Mouse (Mus musculus) thymus, postnatal 36 days (tissue): Measurements from ENCODE around the gene Spcs2.

Experiments used
- DNase-seq, 2 experiments: peaks; one replicate each; pipeline ENCODE4 v3.0.0; 2022; ENCODE audit warnings: mixed read lengths in 2 of 2

The Spcs2 gene

DNA sequence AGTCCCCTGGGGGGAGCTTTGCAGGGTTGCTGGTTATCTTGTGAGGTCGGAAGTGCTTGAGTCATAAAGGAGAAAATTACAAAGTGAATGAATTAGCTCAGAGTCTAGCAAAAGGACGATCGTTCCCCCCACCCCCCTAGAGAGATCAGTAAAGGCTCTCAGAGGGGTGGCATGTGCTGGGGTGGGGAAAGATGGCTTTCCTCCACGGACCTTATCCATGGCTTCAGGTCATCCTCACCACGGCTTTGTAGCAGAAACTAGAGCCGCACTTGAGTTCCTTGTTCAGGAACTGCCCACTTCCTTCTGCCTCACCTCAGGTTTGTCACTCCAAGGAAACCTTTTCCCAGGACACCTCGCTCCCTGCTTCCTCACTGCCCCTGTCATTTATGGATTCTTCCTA, at the start of gene Spcs2:
Spcs2 (minus strand) TSS at position 101 of the 400 bp plus-strand sequence.
- no peak for DNase-seq

- DNase-seq = peak; percentile 73 to 88
Measured at GRCm38 (mm10) chr7:99911038-99911437, 47.8 kb upstream of the Spcs2 start.

DNA sequence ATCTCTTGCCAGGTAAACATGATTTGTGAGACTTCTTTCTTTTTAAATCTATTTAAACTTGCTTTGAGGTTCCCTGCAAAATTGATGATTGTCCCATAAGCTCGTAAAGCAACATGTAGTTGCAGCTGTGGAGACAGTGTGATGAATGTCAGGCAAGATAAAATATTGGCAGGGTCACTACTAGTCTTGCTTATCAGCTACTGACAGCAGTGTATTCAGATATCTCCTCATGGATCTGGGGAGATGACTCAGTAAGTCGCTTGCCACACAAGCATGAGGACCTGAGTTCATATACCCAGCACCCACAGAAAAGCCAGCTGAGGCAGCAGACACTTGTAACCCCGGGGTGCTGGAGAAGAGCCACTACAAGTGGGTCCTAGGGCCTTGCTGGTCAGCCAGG, 44.2 kb upstream of the Spcs2 start:
- no peak for DNase-seq

DNA sequence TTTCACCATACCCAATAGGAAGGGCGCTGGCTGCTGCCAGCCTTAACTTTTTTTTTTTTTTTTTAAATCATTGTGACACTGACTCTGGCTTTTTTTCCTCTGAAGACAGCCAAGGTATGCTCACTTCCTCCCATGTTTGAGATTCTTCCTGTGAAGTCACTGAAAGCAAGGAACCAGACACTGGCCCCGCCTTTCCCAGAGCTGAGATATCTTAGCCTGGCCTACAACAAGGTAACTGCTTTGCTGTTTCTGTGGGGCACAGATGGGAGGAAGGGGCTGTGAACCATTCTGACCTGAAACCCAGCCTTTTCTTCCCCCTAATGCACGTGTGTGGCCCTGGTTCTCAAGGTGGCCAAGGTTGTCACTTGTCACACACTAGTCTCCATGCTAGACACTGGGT, 43.1 kb upstream of the Spcs2 start:
- peak; percentile 49 to 63 for DNase-seq

DNA sequence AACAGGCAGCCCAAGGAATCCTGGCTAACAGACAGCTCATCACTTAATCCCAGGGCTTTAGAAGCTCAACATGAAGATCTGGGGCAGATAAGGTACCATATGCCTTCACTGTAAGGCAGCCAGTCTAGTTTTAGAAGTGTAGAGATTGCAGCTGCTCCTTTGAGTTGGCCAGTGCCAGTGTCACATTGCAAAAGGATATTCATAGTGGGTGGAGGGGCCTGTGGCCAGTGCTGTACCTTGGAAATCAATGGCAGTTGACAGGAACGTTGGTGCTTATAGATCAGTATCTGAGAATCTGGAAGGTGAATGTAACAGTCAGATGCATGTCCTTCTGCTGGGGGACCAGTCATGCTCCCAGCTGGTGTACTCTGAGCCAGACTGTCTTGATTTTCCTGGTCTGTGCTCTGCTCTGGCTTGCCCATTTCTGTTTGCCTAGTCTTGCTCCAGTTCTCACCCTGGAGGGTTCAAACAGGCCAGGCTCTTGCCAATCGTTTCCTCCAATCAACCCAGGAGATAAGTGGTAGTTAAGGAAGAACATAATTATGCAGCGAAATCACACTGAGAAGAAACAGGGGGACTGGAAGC, 41.3 kb upstream of the Spcs2 start:
- no peak for DNase-seq

GRCm38 (mm10) chr7:99902918-99903665, 39.8 kb upstream of the Spcs2 start:
- DNase-seq = peak; percentile 43 to 57

DNA sequence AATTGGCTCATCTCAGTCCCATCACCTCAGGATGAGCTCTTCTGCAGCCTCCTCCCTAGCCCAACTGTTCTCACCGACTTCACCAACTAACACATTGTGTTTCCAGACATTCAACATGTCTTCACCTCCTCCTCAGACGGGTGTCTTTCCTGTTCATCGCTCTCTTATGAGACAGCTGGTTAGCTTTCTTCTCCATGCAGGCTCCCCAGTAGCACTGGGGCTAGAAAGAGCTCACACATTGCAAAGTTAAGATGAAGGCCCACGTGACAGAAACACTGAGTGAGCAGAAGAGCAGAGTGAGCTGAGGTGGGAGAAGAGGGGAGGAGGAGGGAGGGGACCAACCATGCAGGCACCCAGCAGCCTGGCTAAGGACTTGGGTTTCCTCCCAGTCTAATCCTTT, 38.9 kb upstream of the Spcs2 start:
- peak; percentile 62 to 73 for DNase-seq

GRCm38 (mm10) chr7:99896905-99897304, 33.6 kb upstream of the Spcs2 start:
- DNase-seq = no peak

- DNase-seq = no peak
Measured at GRCm38 (mm10) chr7:99894478-99894877, 31.2 kb upstream of the Spcs2 start.

DNA sequence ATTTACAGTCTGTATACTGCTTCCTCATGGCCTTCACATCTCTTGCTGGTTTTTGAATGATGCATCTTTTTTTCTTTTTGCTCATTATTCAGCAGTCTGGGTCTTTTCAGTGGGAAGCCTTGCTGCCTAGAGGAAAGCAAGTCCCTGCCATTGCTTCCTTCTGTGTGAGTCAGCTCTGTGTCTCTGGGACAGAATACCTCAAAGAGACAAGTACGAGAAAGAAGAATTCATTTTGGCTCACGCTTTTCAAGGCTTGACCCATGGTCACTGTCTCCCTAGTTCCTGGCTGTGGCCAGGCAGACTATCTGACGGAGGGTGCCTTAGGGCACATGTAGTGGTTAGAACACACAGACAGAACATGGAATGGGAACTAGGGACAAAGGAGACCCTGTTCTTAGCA, 30.7 kb upstream of the Spcs2 start:
- DNase-seq = no peak

GRCm38 (mm10) chr7:99892351-99892750, 29.1 kb upstream of the Spcs2 start:
- DNase-seq = no peak

- DNase-seq = no peak
Measured at GRCm38 (mm10) chr7:99891471-99891870, 28.2 kb upstream of the Spcs2 start.

- DNase-seq = peak; percentile 56 to 81
Measured at GRCm38 (mm10) chr7:99890168-99890755, 27.0 kb upstream of the Spcs2 start.

DNA sequence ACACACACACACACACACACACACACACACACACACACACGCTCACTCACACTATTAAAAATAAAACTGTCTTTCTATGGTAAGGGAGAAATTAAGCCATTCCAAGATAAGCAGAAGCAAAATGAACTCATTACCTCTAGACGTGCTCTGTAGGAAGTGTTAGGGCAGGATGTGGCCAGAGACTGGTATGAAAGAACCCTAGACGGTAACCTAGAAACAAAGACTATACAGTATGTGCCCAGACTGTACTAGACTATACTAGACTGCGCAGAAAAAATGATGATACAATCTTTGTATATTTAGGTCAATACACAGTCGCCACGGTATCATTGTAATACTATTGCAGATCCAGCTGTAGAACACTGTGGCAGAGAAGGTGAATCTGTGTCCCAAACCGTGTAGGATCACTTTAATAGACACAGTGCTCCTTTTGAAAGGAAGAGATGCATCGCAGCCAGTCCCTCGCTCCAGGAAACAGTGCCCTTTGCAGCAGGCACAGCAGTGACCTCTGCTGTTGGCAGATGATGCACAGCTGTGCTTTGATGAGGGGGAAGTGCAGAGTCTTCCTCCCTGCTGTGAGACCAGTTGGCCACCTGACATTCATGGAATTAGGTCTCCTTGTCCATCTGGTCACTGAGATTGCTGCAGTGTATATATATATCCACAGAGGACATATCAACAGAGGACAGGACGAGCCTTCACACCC, 26.1 kb upstream of the Spcs2 start:
- DNase-seq = peak; percentile 78 to 85

GRCm38 (mm10) chr7:99887743-99888142, 24.5 kb upstream of the Spcs2 start:
- DNase-seq = no peak

DNA sequence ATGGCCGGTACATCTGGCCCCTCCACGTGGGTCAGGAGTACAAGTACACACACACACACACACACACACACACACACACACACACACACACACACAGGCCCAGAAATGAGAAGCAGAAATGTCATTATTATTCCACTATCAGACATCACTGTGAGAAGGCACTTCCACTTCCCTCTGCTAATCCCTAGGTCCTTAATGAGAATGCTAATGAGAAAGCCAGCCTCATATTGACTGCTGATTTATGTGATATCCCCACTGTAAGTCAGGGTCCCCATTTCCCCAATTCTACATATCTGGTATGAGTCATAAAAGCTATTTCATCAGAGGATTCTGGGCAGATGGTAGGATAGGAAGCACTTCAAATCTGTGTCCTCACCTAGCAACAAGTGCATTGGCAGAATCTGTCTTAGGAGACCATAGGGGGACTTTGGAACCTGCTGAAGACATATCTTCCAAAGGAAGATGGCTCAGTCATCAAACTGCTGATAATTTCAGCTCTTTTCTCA, 24.0 kb upstream of the Spcs2 start:
- no peak for DNase-seq

DNA sequence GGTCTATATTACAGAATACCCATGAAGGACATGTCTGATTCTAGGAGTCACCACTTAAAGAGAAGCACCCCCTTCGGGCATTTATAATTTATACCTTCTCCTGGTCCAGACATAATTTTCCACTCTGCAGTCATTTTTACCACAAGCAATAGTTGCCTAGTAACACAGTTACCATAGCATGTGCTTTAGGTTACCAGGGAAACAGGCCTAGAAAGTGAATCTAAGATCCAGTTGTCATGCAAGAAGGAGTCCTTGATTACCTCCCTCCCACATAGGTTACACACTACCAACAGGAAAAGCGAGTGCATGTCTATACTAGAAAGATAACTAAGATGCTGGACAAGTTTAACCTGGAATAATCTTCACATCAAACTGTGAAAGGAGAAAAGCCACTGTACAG, 15.0 kb upstream of the Spcs2 start:
- DNase-seq = no peak

GRCm38 (mm10) chr7:99876345-99876744, 13.1 kb upstream of the Spcs2 start:
- DNase-seq = peak; percentile 83 to 87

DNA sequence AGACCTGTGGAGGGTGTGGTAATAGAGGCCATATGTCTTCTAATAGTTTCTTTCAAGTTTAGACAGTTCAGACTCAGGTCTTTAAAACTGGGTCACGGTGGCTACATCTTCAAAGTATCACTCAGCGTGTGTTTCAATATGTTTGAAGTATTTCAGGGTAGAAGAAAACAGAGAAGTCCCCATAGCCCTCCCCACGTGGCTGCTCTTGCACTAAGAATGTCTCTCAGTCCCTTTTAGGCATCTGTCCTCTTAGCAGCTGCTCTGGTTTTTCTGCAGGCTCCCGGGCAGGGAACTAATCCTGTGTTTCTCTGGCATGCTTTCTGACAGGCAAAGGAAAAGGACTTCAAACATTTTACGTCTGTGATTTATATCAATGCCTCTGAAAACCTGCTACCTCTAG, 12.6 kb upstream of the Spcs2 start:
- DNase-seq = no peak

DNA sequence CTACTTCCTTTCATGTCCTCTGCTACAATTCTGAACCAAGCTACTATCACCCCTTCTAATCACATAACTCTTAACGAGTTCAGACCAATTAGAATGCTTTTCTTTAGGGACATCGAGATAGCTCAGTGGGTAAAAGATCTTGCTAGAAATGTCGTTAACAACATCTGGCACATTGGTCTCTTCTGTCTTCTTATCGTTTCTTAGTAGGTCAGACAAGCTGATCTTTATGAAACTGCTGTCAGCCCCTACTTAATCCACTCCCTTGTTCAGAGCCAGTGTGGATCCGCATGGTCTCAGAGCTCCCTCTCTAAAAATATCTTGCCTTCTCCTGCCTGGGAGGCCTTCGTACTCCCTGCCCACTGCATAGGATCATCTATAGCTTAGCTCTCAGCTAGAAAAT, 10.7 kb upstream of the Spcs2 start:
- DNase-seq = no peak

- no peak for DNase-seq
Measured at GRCm38 (mm10) chr7:99869296-99869695, 6.0 kb upstream of the Spcs2 start.

GRCm38 (mm10) chr7:99865219-99865618, 2.0 kb upstream of the Spcs2 start:
- DNase-seq = no peak

DNA sequence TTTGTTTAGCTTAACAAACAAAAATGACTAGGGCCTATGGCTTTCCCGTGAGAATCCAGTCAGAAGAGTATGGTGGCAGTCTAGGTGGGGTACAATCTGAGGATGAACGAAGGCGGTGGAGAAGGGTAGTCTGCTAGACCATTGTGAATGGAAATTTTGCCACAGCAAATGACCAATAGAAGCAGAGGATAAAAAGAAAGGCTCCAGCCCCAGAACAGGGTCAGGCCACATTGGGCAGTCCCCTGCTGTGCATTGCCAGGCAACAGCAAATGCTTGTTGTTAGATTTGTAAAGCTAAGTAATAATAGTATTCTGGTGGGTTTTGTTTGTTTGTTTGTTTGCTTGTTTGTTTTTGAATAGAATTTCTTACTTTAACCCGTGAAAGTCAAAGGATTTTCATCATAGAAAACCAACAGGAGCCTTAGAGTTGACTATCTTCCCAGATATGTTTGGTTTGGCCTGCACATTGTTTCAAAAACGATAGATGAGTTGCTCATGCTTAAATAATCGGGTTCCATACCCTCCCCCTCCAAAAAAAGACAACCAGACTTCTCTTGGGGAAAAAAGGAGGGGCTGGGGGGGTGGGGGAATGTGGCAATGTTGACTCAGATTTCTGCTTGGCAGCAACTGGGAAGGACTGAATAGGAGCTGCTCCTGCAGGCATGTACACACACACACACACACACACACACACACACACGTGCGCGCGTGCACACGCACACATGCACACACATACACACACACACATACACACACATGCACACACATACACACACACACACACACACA, 1.2 kb upstream of the Spcs2 start:
- DNase-seq = no peak
